Comparison of ENCODE assay signal across 12 mouse cellular contexts in genomic region chr13:17942338-17942737, GRCm38 (mm10). TPM values are rescaled to one million over a fixed set of nuclear protein-coding genes. Genes with fewer than 3 reads are reported as not detected.
DNase-seq lines count a peak whose midpoint lies in the region; ATAC-seq and TF ChIP-seq lines count a peak whose summit lies in the region.
"Had no signal": no experiment of that assay in that cellular context is flagged by ENCODE, and none has a peak within 500 bp of the region (broad histone marks: within the 10 kb centered on the region; RNA-seq: fewer than 3 reads in every experiment).

No protein-coding gene starts in this region.

- H3K4me2 ChIP-seq in midbrain, postnatal 0 days (ENCODE audit: low read depth, low read length, poor library complexity, severe bottlenecking): peak overlapping the region; percentile 66

- no peak for TF ChIP-seq RAD21 in MEL (IDR thresholded peaks at IDR 0.05; ENCODE audit: low read depth, low read length)

- H3K79me2 ChIP-seq in MEL (ENCODE audit: control insufficient read depth, insufficient read depth, low read length, poor library complexity): peaks cover 2% of the 10 kb centered on the region; the same call in 1 of the 2 replicates

- WGBS in midbrain, postnatal 0 days: 50% methylated on average over 6 of the region's 6 CpGs

- ATAC-seq in granulocyte monocyte progenitor cell, adult 5-6 weeks (replicated peaks; ENCODE audit: poor library complexity, severe bottlenecking): peak; percentile 35; the same call in 1 of the 2 replicates
- ATAC-seq in midbrain, postnatal 0 days (ENCODE audit: low FRiP score): no peak
- ATAC-seq in erythroid progenitor cell, adult 5-6 weeks (replicated peaks; ENCODE audit: low FRiP score, poor library complexity, severe bottlenecking): no peak

- TF ChIP-seq CTCF in MEL (IDR thresholded peaks at IDR 0.05 in 2 of 3, conservative IDR thresholded peaks at IDR 0.05 in 1 of 3; ENCODE audit: control insufficient read depth in 1 of 3, insufficient read depth in 1 of 3, low read depth in 2 of 3, low read length in 3 of 3, poor library complexity in 1 of 3, severe bottlenecking in 1 of 3): no peak
- no peak for TF ChIP-seq CTCF in midbrain, postnatal 0 days (IDR thresholded peaks at IDR 0.05)

- DNase-seq in adrenal gland, postnatal 14 days: peak; percentile 27
- no peak for DNase-seq in adrenal gland, postnatal 4 days (ENCODE audit: low spot score in 2 of 2)
- DNase-seq in MEL (ENCODE audit: low read depth, low spot score): peak; percentile 67
- DNase-seq in midbrain, postnatal 0 days (ENCODE audit: low spot score): no peak
- no peak for DNase-seq in layer of hippocampus, adult 8-10 months (ENCODE audit: low spot score in 2 of 2)
- DNase-seq in right cerebral cortex, postnatal 36 days (ENCODE audit: low spot score in 2 of 2): no peak
- DNase-seq: cerebellum, postnatal 14 days; heart, postnatal 14 days; lung, postnatal 4 days had no signal

- no peak overlapping the region for H3K9ac ChIP-seq in MEL (ENCODE audit: control insufficient read depth, low read depth, low read length, poor library complexity, severe bottlenecking)
- H3K9ac ChIP-seq in midbrain, postnatal 0 days (replicated peaks; ENCODE audit: low read length, poor library complexity, severe bottlenecking): no peak overlapping the region
- H3K9ac ChIP-seq: limb, embryonic 15.5 days had no signal

- H3K27ac ChIP-seq in MEL (ENCODE audit: control insufficient read depth, low read depth, low read length): no peak overlapping the region
- no peak overlapping the region for H3K27ac ChIP-seq in midbrain, postnatal 0 days (ENCODE audit: low read depth, low read length)
- H3K27ac ChIP-seq: limb, embryonic 15.5 days had no signal

- H3K4me3 ChIP-seq in MEL (ENCODE audit: control insufficient read depth in 1 of 2, insufficient read depth in 1 of 2, low read depth in 2 of 2, low read length in 2 of 2): no peak overlapping the region
- H3K4me3 ChIP-seq in midbrain, postnatal 0 days (ENCODE audit: low read depth, low read length): peak overlapping the region; percentile 94

- TF ChIP-seq EP300 in MEL (IDR thresholded peaks at IDR 0.05; ENCODE audit: low read depth in 1 of 2, low read length in 2 of 2): peak in 1 of 2 experiments; percentile 33; a peak in 1 of 4 replicates

- H3K27me3 ChIP-seq in MEL (ENCODE audit: control insufficient read depth in 1 of 2, insufficient read depth in 2 of 2, low read length in 2 of 2): no peaks in the 10 kb centered on the region; a peak in 1 of 4 replicates
- no peaks in the 10 kb centered on the region for H3K27me3 ChIP-seq in midbrain, postnatal 0 days (ENCODE audit: insufficient read depth, low read length)
- H3K27me3 ChIP-seq: limb, embryonic 15.5 days had no signal

- peaks cover 0 to 13% of the 10 kb centered on the region in 2 experiments; a peak in 2 of 4 replicates for H3K4me1 ChIP-seq in MEL (ENCODE audit: control insufficient read depth in 1 of 2, insufficient read depth in 2 of 2, low read length in 2 of 2)
- no peaks in the 10 kb centered on the region for H3K4me1 ChIP-seq in midbrain, postnatal 0 days (ENCODE audit: insufficient read depth, low read length)

- no peak for TF ChIP-seq POLR2A in MEL (IDR thresholded peaks at IDR 0.05; ENCODE audit: control insufficient read depth in 1 of 2, insufficient read depth in 1 of 2, low read depth in 1 of 2, low read length in 2 of 2, poor library complexity in 1 of 2)

- peaks cover 0 to 6% of the 10 kb centered on the region in 2 experiments; a peak in 2 of 4 replicates for H3K36me3 ChIP-seq in MEL (ENCODE audit: control insufficient read depth in 1 of 2, insufficient read depth in 2 of 2, low read length in 2 of 2)
- no peaks in the 10 kb centered on the region for H3K36me3 ChIP-seq in midbrain, postnatal 0 days (ENCODE audit: insufficient read depth, low read length)
- H3K36me3 ChIP-seq: limb, embryonic 15.5 days had no signal

- H3K9me3 ChIP-seq in MEL (replicated peaks; ENCODE audit: insufficient read depth, low read length): no peaks in the 10 kb centered on the region
- no peaks in the 10 kb centered on the region for H3K9me3 ChIP-seq in midbrain, postnatal 0 days (ENCODE audit: low read length)
- H3K9me3 ChIP-seq: limb, embryonic 15.5 days had no signal

TF ChIP-seq in MEL, 35 proteins besides CTCF, POLR2A, EP300 and RAD21:
- TF ChIP-seq GATA1 (IDR thresholded peaks at IDR 0.05; ENCODE audit: low read depth, low read length) (0 out of 2 replicates have a peak, but pooled peaks have one; percentile 51), KAT2A (conservative IDR thresholded peaks at IDR 0.05; ENCODE audit: low read depth, low read length) (no peak), RCOR1 (IDR thresholded peaks at IDR 0.05; ENCODE audit: low read depth, low read length) (peak; percentile 98), MXI1 (IDR thresholded peaks at IDR 0.05; ENCODE audit: low read depth, low read length) (peak; percentile 25; the same call in 1 of the 2 replicates)

RNA-seq across cellular contexts. Expression of gene Rala, which starts 1.7 kb away (rescaled TPM):
- total RNA-seq in adrenal gland, postnatal 14 days (2021): 72.3 and 77.7 TPM in 2 replicates
- total RNA-seq in adrenal gland, postnatal 4 days (2021): 10 to 100 TPM; 54.2 to 55.2 TPM
- total RNA-seq in MEL (2012; rRNA removed): 12.9 and 13.1 TPM in 2 replicates
- 10 to 100 TPM in 1 of 2 experiments, not detected in 1; 30.7 TPM for polyA plus RNA-seq in MEL (2012; ENCODE audit: insufficient read depth in 1 of 2, insufficient read length in 2 of 2, low read depth in 1 of 2, low replicate concordance in 2 of 2, missing spikeins in 1 of 2)
- total RNA-seq in granulocyte monocyte progenitor cell, adult 5-6 weeks (2014; fragmentation: Nextera tagmentation): 14.0 and 14.7 TPM in 2 replicates
- total RNA-seq in granulocyte monocyte progenitor cell, adult 5-6 weeks (2017): 15.9 and 22.4 TPM in 2 replicates
- total RNA-seq in midbrain, postnatal 0 days (2014; rRNA removed): 94.8 and 94.9 TPM in 2 replicates
- polyA plus RNA-seq in midbrain, postnatal 0 days (2015; fragmentation: Nextera tagmentation; extraction: Ambion mirVana): 233 and 257 TPM in 2 replicates
- total RNA-seq in layer of hippocampus, adult 8-10 months (2022): 10 to 100 TPM; 51.1 to 59.2 (median 55.6) TPM
- 7.2 and 13.8 TPM in 2 replicates for total RNA-seq in erythroid progenitor cell, adult 5-6 weeks (2015; ENCODE audit: low replicate concordance)
- total RNA-seq in erythroid progenitor cell, adult 5-6 weeks (2017; ENCODE audit: low replicate concordance): 1.7 and 5.7 TPM in 2 replicates

RNA-seq across cellular contexts. Expression of gene Yae1d1, which starts 50.8 kb away (rescaled TPM):
- total RNA-seq in adrenal gland, postnatal 14 days (2021): 22.3 and 26.6 TPM in 2 replicates
- 10 to 100 TPM; 28.2 to 29.4 TPM for total RNA-seq in adrenal gland, postnatal 4 days (2021)
- 14.8 and 19.7 TPM in 2 replicates for total RNA-seq in MEL (2012; rRNA removed)
- 1 to 10 TPM in 1 of 2 experiments, not detected in 1; 9.4 TPM for polyA plus RNA-seq in MEL (2012; ENCODE audit: insufficient read depth in 1 of 2, insufficient read length in 2 of 2, low read depth in 1 of 2, low replicate concordance in 2 of 2, missing spikeins in 1 of 2)
- total RNA-seq in granulocyte monocyte progenitor cell, adult 5-6 weeks (2014; fragmentation: Nextera tagmentation): 3.4 and 11.0 TPM in 2 replicates
- total RNA-seq in granulocyte monocyte progenitor cell, adult 5-6 weeks (2017): 4.0 and 11.8 TPM in 2 replicates
- total RNA-seq in midbrain, postnatal 0 days (2014; rRNA removed): 16.7 and 22.7 TPM in 2 replicates
- polyA plus RNA-seq in midbrain, postnatal 0 days (2015; fragmentation: Nextera tagmentation; extraction: Ambion mirVana): 58.4 and 62.6 TPM in 2 replicates
- total RNA-seq in layer of hippocampus, adult 8-10 months (2022): 10 to 100 TPM; 21.6 to 26.2 (median 24.7) TPM
- 1.4 TPM in 1 of 2 replicates, not detected in the other for total RNA-seq in erythroid progenitor cell, adult 5-6 weeks (2015; ENCODE audit: low replicate concordance)
- total RNA-seq in erythroid progenitor cell, adult 5-6 weeks (2017; ENCODE audit: low replicate concordance): 1.3 and 4.2 TPM in 2 replicates

Comparison
In these comparisons a context has a peak if more than half of its experiments do, and no peak if none do; other contexts are left out.
1. DNase-seq: peak in adrenal gland, postnatal 14 days (single experiment) and MEL (single experiment); none in adrenal gland, postnatal 4 days (0 of 2), midbrain, postnatal 0 days (single experiment), layer of hippocampus, adult 8-10 months (0 of 2) and right cerebral cortex, postnatal 36 days (0 of 2).